Mouse (Mus musculus) heart, postnatal 0 days (tissue): ENCODE measurements around the gene 1110032A03Rik. TPM values are rescaled to one million over a fixed set of nuclear protein-coding genes. Genes with fewer than 3 reads are reported as not detected.

ENCODE experiments used
- ATAC-seq: fragments of 200-750 bp; cut with Nextera tagmentation; 2 replicates; pipeline ENCODE4 v1.8.0; 2017; ENCODE audit warnings: low read depth, moderate number of reproducible peaks, moderate library complexity; ENCODE audit not compliant: insufficient read depth
- DNase-seq: peaks from one replicate; pipeline ENCODE4 v3.0.0-alpha.2; 2016; ENCODE audit warnings: low spot score
- H3K27ac ChIP-seq: fragments of 300-500 bp; sonication (generic); 2 replicates; pipeline ENCODE4 v1.5.1; 2014; ENCODE audit warnings: low read depth, mild to moderate bottlenecking
- H3K27me3 ChIP-seq: fragments of 300-500 bp; sonication (generic); 2 replicates; pipeline ENCODE4 v1.6.1; 2014; ENCODE audit warnings: low read length, mixed read lengths; ENCODE audit not compliant: control insufficient read depth, insufficient read depth
- H3K36me3 ChIP-seq: fragments of 300-500 bp; sonication (generic); replicated peaks from 2 replicates; pipeline ENCODE4 v1.6.1; 2014; ENCODE audit warnings: low read length, mixed read lengths; ENCODE audit not compliant: control insufficient read depth, insufficient read depth
- H3K4me1 ChIP-seq: fragments of 300-500 bp; sonication (generic); 2 replicates; pipeline ENCODE4 v1.6.1; 2014; ENCODE audit warnings: antibody characterized with exemption; ENCODE audit not compliant: control insufficient read depth, insufficient read depth
- H3K4me2 ChIP-seq: fragments of 300-500 bp; sonication (generic); 2 replicates; pipeline ENCODE4 v1.6.1; 2014; ENCODE audit warnings: low read depth, mild to moderate bottlenecking, low read length, moderate library complexity
- H3K4me3 ChIP-seq: fragments of 300-500 bp; sonication (generic); 2 replicates; pipeline ENCODE4 v1.5.1; 2014; ENCODE audit warnings: low read depth, low read length
- H3K9ac ChIP-seq: fragments of 300-500 bp; sonication (generic); replicated peaks from 2 replicates; pipeline ENCODE4 v1.6.1; 2014; ENCODE audit warnings: low read depth, low read length, mixed read lengths
- H3K9me3 ChIP-seq: fragments of 300-500 bp; sonication (generic); replicated peaks from 2 replicates; pipeline ENCODE4 v1.6.1; 2016; ENCODE audit warnings: low read length; ENCODE audit not compliant: control insufficient read depth
- CTCF ChIP-seq: IDR thresholded peaks from 2 replicates; pipeline ENCODE4 v1.5.1; 2016; ENCODE audit warnings: antibody characterized with exemption, control low read depth, low read depth
- EP300 ChIP-seq: IDR thresholded peaks from 2 replicates; pipeline ENCODE4 v1.6.1; 2016; ENCODE audit warnings: antibody characterized with exemption, low read depth
- WGBS: fragments of 180-500 bp; shearing (Covaris S2); extraction: QIAGEN DNeasy Blood & Tissue Kit; methylation state at CpG from one replicate; pipeline ENCODE4 v1.1.7; 2014; 5-methylcytosine and 5-hydroxymethylcytosine counted together
- polyA plus RNA-seq: library from polyadenylated mRNA; unstranded; fragments of >200 nt; fragmentation: Nextera tagmentation; extraction: Ambion mirVana; gene quantifications from 2 replicates; pipeline ENCODE4 v1.2.1, GENCODE M21; 2015
- total RNA-seq: library from RNA; depleted of rRNA; stranded (reverse); fragments of >200 nt; gene quantifications from 2 replicates; pipeline ENCODE4 v1.2.3, GENCODE M21; 2014; ENCODE audit warnings: low replicate concordance

Gene 1110032A03Rik
- total and polyA plus RNA-seq, 2 experiments from 2014 or later = 8.0 to 32.6 TPM

DNA sequence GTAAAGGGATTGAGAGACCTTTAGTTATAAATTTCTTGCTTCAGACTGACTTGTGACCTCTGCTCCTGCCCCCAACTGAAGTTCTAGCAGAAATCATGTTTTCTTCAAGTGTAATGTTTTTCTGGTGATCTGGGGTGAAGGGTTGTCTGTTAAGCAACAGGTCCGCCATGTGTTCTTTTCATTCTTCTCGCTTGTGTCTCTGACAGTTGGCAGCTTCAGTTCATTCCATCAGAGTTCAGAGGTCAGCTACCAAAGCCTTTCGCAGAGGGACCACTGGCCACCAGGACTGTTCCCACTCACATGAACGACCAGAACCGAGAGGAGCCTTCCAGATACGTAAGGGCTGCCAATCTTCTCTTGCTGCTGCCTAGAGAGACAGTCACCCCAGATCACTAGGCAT, 33.2 kb upstream of the 1110032A03Rik start:
- DNase-seq (no peak), ATAC-seq (no peak)
- H3K4me2 ChIP-seq = no peak overlapping the region
- no peaks in the 10 kb centered on the region; the same call in 1 of the 2 replicates for H3K4me1 ChIP-seq
- no peaks in the 10 kb centered on the region for H3K27me3 ChIP-seq
- H3K4me3 ChIP-seq = no peak overlapping the region
- WGBS = 82% methylated on average over 6 of the region's 6 CpGs
- peaks cover 62% of the 10 kb centered on the region for H3K36me3 ChIP-seq
- H3K9ac ChIP-seq = no peak overlapping the region
- TF ChIP-seq CTCF (no peak), EP300 (no peak)
- H3K27ac ChIP-seq = no peak overlapping the region
- H3K9me3 ChIP-seq = no peaks in the 10 kb centered on the region

DNA sequence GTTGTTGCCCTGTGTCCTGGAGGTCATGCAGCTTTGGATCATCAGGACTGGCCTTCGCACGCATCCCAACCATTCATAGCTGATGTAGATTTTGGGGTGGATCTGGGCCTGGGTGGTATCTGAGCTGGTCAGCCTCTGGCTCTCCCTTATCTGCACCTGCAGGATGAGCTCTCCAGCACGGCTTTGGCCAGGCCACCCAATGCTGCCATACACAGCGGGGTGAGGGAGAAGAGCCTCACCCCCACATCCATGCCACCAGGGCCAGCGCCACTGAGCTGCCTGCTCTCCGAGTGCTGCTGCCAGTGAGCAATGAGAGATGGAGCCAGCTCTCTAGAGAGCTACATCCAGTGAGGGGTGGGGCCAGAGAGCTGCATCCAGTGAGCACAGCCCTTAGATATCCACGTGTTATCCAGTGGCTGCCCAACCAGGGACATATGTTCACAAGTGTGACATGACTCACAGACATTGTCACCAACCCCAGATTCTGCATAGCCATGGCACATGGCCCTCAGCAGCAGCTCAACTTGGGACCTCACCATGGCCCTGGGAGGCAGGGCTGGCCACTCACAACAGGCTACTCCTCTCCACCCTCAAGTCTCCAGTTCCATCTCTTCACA, 27.8 kb upstream of the 1110032A03Rik start:
- ATAC-seq = no peak; the same call in 1 of the 2 replicates
- H3K36me3 ChIP-seq = peaks cover 71% of the 10 kb centered on the region

DNA sequence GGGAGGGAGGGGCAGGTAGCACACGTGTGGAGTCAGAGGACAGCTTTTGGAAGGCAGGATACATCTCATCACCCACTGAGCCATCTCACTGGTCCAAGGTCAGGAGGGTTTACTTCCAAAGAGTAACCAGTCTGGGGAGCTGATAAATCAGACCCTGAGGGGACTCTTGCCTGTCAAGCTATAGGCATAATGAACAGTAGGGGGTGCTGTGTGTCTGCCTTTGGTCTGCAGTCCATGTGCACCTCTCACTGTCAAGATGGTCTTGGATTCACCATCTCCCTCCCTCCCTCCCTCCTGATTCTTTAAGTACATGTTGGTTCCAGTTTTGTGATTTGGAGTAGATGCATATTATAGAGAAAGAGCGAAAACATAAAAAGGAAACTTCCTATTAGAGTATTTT, 25.7 kb upstream of the 1110032A03Rik start:
- 69% methylated on average over 2 of the region's 2 CpGs for whole genome bisulfite sequencing
- H3K36me3 ChIP-seq = peaks cover 62% of the 10 kb centered on the region
- no peak overlapping the region for H3K9ac ChIP-seq
- no peak overlapping the region for H3K4me3 ChIP-seq
- H3K27ac ChIP-seq = no peak overlapping the region
- peak; percentile 72 for TF ChIP-seq CTCF
- no peak for TF ChIP-seq EP300
- H3K4me2 ChIP-seq = no peak overlapping the region
- no peaks in the 10 kb centered on the region for H3K27me3 ChIP-seq
- peak; percentile 33 for DNase-seq
- no peak for ATAC-seq
- H3K4me1 ChIP-seq = no peaks in the 10 kb centered on the region
- no peaks in the 10 kb centered on the region for H3K9me3 ChIP-seq

More for the DNA sequence above, 27.8 kb upstream of the 1110032A03Rik start:
- H3K4me2 ChIP-seq = no peak overlapping the region
- H3K9me3 ChIP-seq = no peaks in the 10 kb centered on the region
- H3K9ac ChIP-seq = no peak overlapping the region
- no peak overlapping the region for H3K4me3 ChIP-seq
- no peaks in the 10 kb centered on the region for H3K27me3 ChIP-seq
- H3K27ac ChIP-seq = no peak overlapping the region
- no peak for DNase-seq
- no peaks in the 10 kb centered on the region for H3K4me1 ChIP-seq
- TF ChIP-seq CTCF = no peak
- 85% methylated on average over 7 of the region's 7 CpGs for WGBS

DNA sequence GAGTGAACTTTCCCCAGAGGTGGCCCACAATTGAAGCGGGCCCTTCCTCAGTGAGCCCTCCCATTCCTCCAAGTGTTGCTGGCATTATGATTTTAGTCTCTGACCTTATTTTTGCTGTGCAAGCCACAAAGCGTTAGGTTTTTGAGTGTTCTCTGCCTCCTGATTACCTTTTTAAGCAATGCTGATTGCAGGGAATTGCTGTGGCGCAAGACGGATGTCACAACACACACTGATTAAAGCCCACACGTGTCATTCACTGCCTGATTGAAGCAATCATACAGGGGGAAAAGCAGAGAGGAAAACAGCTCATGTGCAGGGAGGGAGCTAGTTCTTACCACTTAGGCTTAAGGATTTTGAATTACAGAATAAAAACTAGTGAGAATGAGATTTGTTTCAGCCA, 23.0 kb upstream of the 1110032A03Rik start:
- Histone ChIP-seq H3K4me3 (no peak overlapping the region), H3K27ac (no peak overlapping the region), H3K9me3 (no peaks in the 10 kb centered on the region), H3K4me1 (no peaks in the 10 kb centered on the region), H3K4me2 (no peak overlapping the region), H3K36me3 (peaks cover 51% of the 10 kb centered on the region), H3K9ac (no peak overlapping the region), H3K27me3 (no peaks in the 10 kb centered on the region)
- 87% methylated on average over 5 of the region's 5 CpGs for WGBS
- no peak for TF ChIP-seq CTCF
- no peak for TF ChIP-seq EP300
- DNase-seq (no peak), ATAC-seq (no peak)

DNA sequence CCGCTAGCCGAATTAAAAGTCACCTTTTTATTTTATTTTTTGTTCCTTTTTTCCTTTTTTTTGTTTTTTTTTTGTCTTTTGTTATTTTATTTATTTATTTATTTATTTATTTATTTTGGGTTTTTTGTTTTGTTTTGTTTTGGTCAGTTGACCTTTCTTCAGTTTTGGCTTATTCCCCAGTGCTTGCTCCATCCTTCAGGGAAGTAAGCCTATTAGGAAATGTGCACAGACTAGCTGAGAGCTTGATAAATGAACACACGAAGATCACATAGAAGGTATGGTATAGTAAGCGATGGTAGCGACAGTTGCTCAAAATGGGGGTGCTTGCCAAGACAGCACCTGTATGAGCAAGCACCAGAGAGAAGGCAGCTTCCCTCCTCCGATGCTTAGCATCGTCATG, 22.3 kb upstream of the 1110032A03Rik start:
- H3K9me3 ChIP-seq = no peaks in the 10 kb centered on the region
- H3K4me3 ChIP-seq = no peak overlapping the region
- no peak for DNase-seq
- H3K36me3 ChIP-seq = peaks cover 45% of the 10 kb centered on the region
- 89% methylated on average over 7 of the region's 7 CpGs for WGBS
- H3K9ac ChIP-seq = no peak overlapping the region
- no peak overlapping the region for H3K27ac ChIP-seq
- TF ChIP-seq CTCF (no peak), EP300 (no peak)
- no peak overlapping the region for H3K4me2 ChIP-seq
- no peak for ATAC-seq
- H3K4me1 ChIP-seq = no peaks in the 10 kb centered on the region
- H3K27me3 ChIP-seq = no peaks in the 10 kb centered on the region

DNA sequence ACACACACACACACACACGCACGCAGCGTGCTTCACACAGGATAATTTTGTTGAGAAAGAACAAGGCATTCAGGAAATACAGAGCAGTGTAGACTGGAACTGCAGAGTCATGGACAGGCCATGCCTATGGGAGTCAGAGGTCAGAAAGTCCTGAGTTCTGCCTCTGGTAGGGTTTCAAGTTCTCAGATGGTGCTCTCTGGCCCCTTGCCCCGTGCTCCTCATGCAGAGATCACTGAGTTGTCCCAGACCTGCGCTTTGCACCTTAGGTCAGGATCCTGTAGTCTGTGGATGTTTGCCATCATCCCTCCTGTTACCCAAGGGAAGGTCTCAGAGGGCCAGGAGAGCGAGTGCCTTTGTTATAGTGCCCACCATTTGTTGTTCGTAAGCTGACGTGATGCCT, 21.5 kb upstream of the 1110032A03Rik start:
- H3K4me1 ChIP-seq = no peaks in the 10 kb centered on the region
- H3K9me3 ChIP-seq = no peaks in the 10 kb centered on the region
- no peaks in the 10 kb centered on the region for H3K27me3 ChIP-seq
- no peak overlapping the region for H3K27ac ChIP-seq
- H3K36me3 ChIP-seq = peaks cover 45% of the 10 kb centered on the region
- no peak overlapping the region for H3K9ac ChIP-seq
- 89% methylated on average over 8 of the region's 8 CpGs for WGBS
- no peak overlapping the region for H3K4me2 ChIP-seq
- no peak for DNase-seq
- TF ChIP-seq EP300 (no peak), CTCF (no peak)
- H3K4me3 ChIP-seq = no peak overlapping the region
- no peak for ATAC-seq
